Mouse (Mus musculus) central nervous system, embryonic 18 days (tissue): ENCODE measurements around the gene Olfr878. TPM values are rescaled to one million over a fixed set of nuclear protein-coding genes. Genes with fewer than 3 reads are reported as not detected.

Experiments
- polyA plus RNA-seq: library from polyadenylated mRNA; depleted of rRNA; stranded (reverse); fragments of >200 nt; gene quantifications from 2 replicates; pipeline ENCODE4 v1.2.3, GENCODE M21; 2012; rRNA removed

Olfr878 gene
- polyA plus RNA-seq = not detected in 2 replicates

GRCm38 (mm10) chr9:37917540-37917939 is at the start of gene Olfr878:
Gene Olfr878 (plus strand): TSS chr9:37917840.

GRCm38 (mm10) chr9:37896661-37897060 is 21.0 kb upstream of the Olfr878 start, which contains the start of gene Olfr145:
Gene Olfr145 (plus strand): TSS chr9:37896724.

Other genes with a start within 250 kb of the Olfr878 start
- gene Panx3, start 248.6 kb upstream of the Olfr878 start, polyA plus RNA-seq = 0.04 and 3.4 TPM in 2 replicates
- gene Olfr160, start 201.6 kb upstream of the Olfr878 start, polyA plus RNA-seq = not detected in 2 replicates
- not detected in 2 replicates for gene Olfr874, start 172.7 kb upstream of the Olfr878 start, polyA plus RNA-seq
- 0.04 and 0.10 TPM in 2 replicates for gene Olfr875, start 146.0 kb upstream of the Olfr878 start, polyA plus RNA-seq
- not detected in 2 replicates for gene Olfr876, start 114.8 kb upstream of the Olfr878 start, polyA plus RNA-seq
- 0.01 and 0.05 TPM in 2 replicates for gene Olfr877, start 63.6 kb upstream of the Olfr878 start, polyA plus RNA-seq
- under 0.01 TPM in 1 of 2 replicates, not detected in the other for gene Olfr145, start 21.1 kb upstream of the Olfr878 start, polyA plus RNA-seq
- not detected in 2 replicates for gene Olfr881, start 74.0 kb downstream of the Olfr878 start, polyA plus RNA-seq
- gene Olfr883, start 108.0 kb downstream of the Olfr878 start, polyA plus RNA-seq = not detected in 2 replicates
- not detected in 2 replicates for gene Olfr884, start 128.7 kb downstream of the Olfr878 start, polyA plus RNA-seq
- not detected in 2 replicates for gene Olfr885, start 143.5 kb downstream of the Olfr878 start, polyA plus RNA-seq
- gene Olfr887, start 166.2 kb downstream of the Olfr878 start, polyA plus RNA-seq = not detected in 2 replicates
- not detected in 2 replicates for gene Olfr888, start 190.3 kb downstream of the Olfr878 start, polyA plus RNA-seq
- not detected in 2 replicates for gene Olfr889, start 197.4 kb downstream of the Olfr878 start, polyA plus RNA-seq
- not detected in 2 replicates for gene Olfr890, start 224.7 kb downstream of the Olfr878 start, polyA plus RNA-seq